Mouse (Mus musculus): ENCODE measurements at regions not wholly inside any gene's neighbourhood (a gene's known extent, or its start where the extent isn't known, plus 50 kb on each side); places are given as distances from the start of the nearest gene placed in this dataset.
"Not testable (repeated sequence)": the region's sequence is repeated elsewhere in the genome, so short reads cannot be mapped to it uniquely, and the experiment has no call there.

DNA sequence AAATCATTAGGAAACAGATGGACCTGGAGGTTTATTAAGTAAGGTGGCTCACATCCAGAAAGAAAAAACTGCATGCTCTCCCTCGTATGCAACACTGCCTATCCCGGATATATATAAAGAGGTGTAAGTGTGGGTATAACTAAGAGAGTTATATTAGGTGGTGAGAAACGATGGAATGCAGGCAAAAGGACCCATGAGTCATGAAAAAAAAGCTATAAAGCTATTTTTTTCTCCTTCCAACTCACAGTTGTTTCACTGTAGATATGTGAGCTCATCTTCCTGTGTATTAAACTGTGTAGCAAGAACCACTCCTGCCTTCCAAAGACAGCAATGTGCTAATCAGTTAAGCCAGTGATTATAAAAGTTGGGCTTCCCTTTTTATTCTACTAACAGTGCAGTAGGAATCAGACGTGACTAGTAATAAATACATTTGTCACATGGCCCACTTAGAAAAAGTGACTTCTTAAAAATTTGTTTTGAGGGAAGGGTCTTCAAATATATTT lies 51.4 kb upstream of the Bdh1 start:
- not testable (repeated sequence) for DNase-seq (ENCODE audit: low spot score)

DNA sequence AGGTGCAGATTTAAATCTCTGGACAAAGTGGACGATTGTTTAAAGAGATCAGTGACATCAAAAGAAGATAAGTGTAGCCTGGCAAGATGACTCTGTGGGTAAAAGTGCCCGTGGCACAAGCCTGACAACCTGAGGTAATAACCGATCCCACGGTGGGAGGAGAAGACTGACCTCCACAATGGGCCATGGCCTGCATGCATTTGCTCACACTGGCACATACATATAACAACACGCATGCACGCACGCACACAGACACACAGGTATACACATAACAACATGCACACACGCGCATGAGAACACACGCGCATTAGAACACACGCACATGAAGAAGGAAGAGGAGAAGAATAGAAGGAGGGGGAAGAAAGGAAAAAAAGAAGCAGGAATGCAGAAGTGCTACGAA lies 52.2 kb upstream of the Bdh1 start:
- DNase-seq (ENCODE audit: low spot score), result no peak

DNA sequence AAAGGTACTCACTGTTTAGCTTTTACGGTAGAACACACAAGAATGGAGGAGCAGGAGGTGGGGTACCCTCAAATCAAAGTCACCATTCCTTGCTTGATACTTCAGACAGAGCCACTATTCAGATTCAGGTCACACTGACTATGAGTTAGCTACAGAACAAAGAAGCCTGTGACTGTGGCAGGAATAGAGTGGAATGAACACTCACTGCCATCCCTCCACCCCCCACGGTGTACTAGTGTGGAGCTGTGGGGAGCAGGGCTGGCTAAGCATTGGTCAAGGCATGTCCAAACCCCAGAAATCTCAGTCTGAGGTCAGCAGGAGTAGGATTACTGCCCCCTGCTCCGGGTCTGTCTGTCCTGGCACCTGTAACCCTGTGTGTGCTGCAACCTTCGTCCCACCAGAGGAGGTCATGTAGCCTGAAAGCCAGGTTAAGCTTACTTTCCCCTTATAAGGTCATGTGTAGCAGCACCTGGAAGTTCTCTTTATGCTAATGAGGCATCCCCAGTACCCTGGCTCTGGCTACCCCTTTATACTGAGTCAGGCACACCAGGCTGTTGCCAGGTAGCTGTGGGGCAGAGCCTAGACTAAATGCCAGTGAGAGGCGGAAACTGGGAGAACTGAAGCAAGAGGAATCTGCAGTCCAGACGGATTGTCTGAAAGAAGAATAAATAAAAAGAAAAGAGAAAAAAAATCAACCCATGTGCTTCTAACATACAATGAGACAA lies 53.1 kb upstream of the Apod start:
- no peak for DNase-seq (ENCODE audit: low spot score)

DNA sequence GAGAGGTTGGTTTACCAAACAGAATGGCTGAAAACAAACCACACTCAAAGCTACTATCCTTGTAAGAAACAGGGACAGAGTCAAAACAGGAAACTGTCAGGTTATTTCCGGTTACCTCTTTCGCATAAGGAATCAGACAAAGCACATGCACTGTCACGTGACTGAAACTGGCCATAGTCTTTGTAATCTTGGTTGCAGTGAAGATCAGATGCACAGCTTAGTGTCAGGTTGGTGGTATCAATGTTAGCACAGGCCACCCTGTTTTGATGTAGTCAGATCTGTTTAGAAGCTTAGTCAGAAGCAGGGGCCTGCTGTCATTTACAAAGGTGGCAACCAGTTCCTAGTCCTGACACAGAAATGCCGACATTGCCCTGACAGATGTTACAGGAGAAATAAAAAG lies 51.4 kb upstream of the Apod start:
- DNase-seq (ENCODE audit: low spot score), result no peak

DNA sequence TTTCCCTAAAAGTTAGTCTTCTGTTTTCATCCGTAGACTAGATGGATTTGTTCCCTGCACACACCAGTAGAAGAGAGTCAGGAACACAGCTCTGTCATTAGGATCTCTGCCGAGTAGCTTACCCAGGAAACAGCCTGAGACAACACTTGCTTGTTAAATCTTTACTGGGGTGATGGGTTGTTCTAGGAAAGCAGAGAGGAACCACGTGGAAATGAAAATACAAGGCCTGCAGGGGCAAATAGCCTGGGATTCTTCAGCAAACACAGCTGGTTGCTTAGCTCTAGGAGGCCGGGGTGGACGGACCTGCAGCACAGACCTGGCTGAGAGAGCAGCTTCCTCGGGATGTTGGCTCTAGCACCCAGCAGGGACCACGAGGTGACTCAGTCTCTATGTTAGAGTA lies 49.9 kb upstream of the Apod start:
- peak; percentile 24 for DNase-seq (ENCODE audit: low spot score)
